Mouse (Mus musculus) E14TG2a.4 (cell line): ENCODE measurements around the gene Guca1b.

ENCODE experiments used
- CTCF ChIP-seq: conservative IDR thresholded peaks from 2 replicates; pipeline ENCODE4 v1.5.1; 2014; ENCODE audit warnings: low read length
- POU5F1 ChIP-seq: IDR thresholded peaks from 2 replicates; pipeline ENCODE4 v1.6.1; 2014; ENCODE audit warnings: low read length, borderline replicate concordance

- no peak for TF ChIP-seq CTCF
- TF ChIP-seq POU5F1 = no peak
Observed at GRCm38 (mm10) chr17:47394223-47394869, 9.2 kb downstream of the Guca1b start.
